Mouse (Mus musculus): ENCODE results near the gene Cygb.

DNA sequence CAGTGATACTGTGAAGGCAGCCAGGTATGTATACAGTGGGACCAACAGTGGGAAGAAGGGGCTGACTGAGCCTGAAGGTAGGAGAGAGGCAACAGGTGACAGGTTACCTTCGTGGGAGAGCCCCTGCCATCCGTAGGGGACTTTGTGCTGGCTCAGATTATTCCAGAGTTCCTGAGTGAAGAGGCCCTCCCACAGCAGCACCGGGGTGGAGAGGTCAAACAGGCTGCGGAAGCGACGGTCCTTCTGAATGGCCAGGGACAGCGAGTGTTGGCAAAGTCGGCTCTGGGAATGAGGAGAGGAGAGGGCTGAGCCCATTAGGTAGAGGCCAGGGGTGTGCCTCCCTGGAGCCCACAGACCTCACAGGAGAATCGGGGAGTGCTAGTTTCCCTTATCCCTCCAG, 31.6 kb upstream of the Cygb start:
- TF ChIP-seq CTCF (IDR thresholded peaks at IDR 0.05; ENCODE audit: borderline replicate concordance, extremely low read depth, insufficient read depth, insufficient read length) (no peak), POLR2A (IDR thresholded peaks at IDR 0.05; ENCODE audit: borderline replicate concordance, extremely low read depth, insufficient read depth, insufficient read length, poor library complexity, severe bottlenecking) (no peak)

All from brain, embryonic 14.5 days (tissue).